Mouse (Mus musculus): ENCODE results near the gene Thra. TPM values are rescaled to one million over a fixed set of nuclear protein-coding genes. Genes with fewer than 3 reads are reported as not detected.

The Thra gene
- polyA plus RNA-seq, 2 experiments = 55.9 to 157 TPM

- DNase-seq (ENCODE audit: low spot score) = peak; percentile 3
- WGBS = 1% methylated on average over 17 of the region's 17 CpGs
- H3K36me3 ChIP-seq (ENCODE audit: control insufficient read depth, insufficient read depth, low read length) = no peaks in the 10 kb centered on the region
- ATAC-seq (ENCODE audit: low FRiP score, low read depth) = 0 out of 2 replicates have a peak, but pooled peaks have one; percentile 8
- peak overlapping the region; percentile 88 for H3K9ac ChIP-seq (ENCODE audit: low read depth, low read length, severe bottlenecking)
- no peak for TF ChIP-seq POLR2A (IDR thresholded peaks at IDR 0.05; ENCODE audit: borderline replicate concordance, extremely low read depth, insufficient read depth, insufficient read length)
- peak overlapping the region; percentile 91 for H3K4me3 ChIP-seq (replicated peaks; ENCODE audit: low read length)
- H3K27ac ChIP-seq (replicated peaks; ENCODE audit: low read depth, low read length) = peak overlapping the region; percentile 81
- peaks cover 45% of the 10 kb centered on the region for H3K4me1 ChIP-seq (ENCODE audit: control insufficient read depth, insufficient read depth, low read length)
- no peaks in the 10 kb centered on the region for H3K27me3 ChIP-seq (ENCODE audit: control insufficient read depth, insufficient read depth, low read length)
- H3K9me3 ChIP-seq (ENCODE audit: control insufficient read depth, low read length) = no peaks in the 10 kb centered on the region
- peak overlapping the region; percentile 71 for H3K4me2 ChIP-seq (replicated peaks; ENCODE audit: low read depth, low read length, severe bottlenecking)
These were observed 698 bp downstream of the Thra start for GRCm38 (mm10) chr11:98741051-98741620.

GRCm38 (mm10) chr11:98741622-98742396 lies 1.4 kb downstream of the Thra start:
- Histone ChIP-seq H3K36me3 (ENCODE audit: control insufficient read depth, insufficient read depth, low read length) (no peaks in the 10 kb centered on the region), H3K4me2 (replicated peaks; ENCODE audit: low read depth, low read length, severe bottlenecking) (peak overlapping the region; percentile 71), H3K9ac (ENCODE audit: low read depth, low read length, severe bottlenecking) (peak overlapping the region; percentile 88), H3K27me3 (ENCODE audit: control insufficient read depth, insufficient read depth, low read length) (no peaks in the 10 kb centered on the region), H3K9me3 (ENCODE audit: control insufficient read depth, low read length) (no peaks in the 10 kb centered on the region), H3K4me3 (replicated peaks; ENCODE audit: low read length) (peak overlapping the region; percentile 91), H3K27ac (replicated peaks; ENCODE audit: low read depth, low read length) (peak overlapping the region; percentile 81), H3K4me1 (ENCODE audit: control insufficient read depth, insufficient read depth, low read length) (peaks cover 52% of the 10 kb centered on the region)
- WGBS = under 1% methylated on average over 58 of the region's 86 CpGs
- TF ChIP-seq POLR2A (IDR thresholded peaks at IDR 0.05; ENCODE audit: borderline replicate concordance, extremely low read depth, insufficient read depth, insufficient read length) = no peak
- DNase-seq (ENCODE audit: low spot score) (peak; percentile 79), ATAC-seq (ENCODE audit: low FRiP score, low read depth) (peak; percentile 86)

- DNase-seq (ENCODE audit: low spot score) (no peak), ATAC-seq (ENCODE audit: low FRiP score, low read depth) (0 out of 2 replicates have a peak, but pooled peaks have one; percentile 5)
- Histone ChIP-seq H3K4me2 (replicated peaks; ENCODE audit: low read depth, low read length, severe bottlenecking) (peak overlapping the region; percentile 71), H3K4me3 (replicated peaks; ENCODE audit: low read length) (peak overlapping the region; percentile 91), H3K27me3 (ENCODE audit: control insufficient read depth, insufficient read depth, low read length) (no peaks in the 10 kb centered on the region), H3K4me1 (ENCODE audit: control insufficient read depth, insufficient read depth, low read length) (peaks cover 58% of the 10 kb centered on the region), H3K27ac (replicated peaks; ENCODE audit: low read depth, low read length) (peak overlapping the region; percentile 81), H3K36me3 (ENCODE audit: control insufficient read depth, insufficient read depth, low read length) (no peaks in the 10 kb centered on the region), H3K9ac (ENCODE audit: low read depth, low read length, severe bottlenecking) (peak overlapping the region; percentile 88), H3K9me3 (ENCODE audit: control insufficient read depth, low read length) (no peaks in the 10 kb centered on the region)
- WGBS = 9% methylated on average over 17 of the region's 21 CpGs
- no peak for TF ChIP-seq POLR2A (IDR thresholded peaks at IDR 0.05; ENCODE audit: borderline replicate concordance, extremely low read depth, insufficient read depth, insufficient read length)
These were observed 2.2 kb downstream of the Thra start for GRCm38 (mm10) chr11:98742397-98743291.

- DNase-seq (ENCODE audit: low spot score) (no peak), ATAC-seq (ENCODE audit: low FRiP score, low read depth) (no peak)
- 6% methylated on average over 9 of the region's 9 CpGs for WGBS
- Histone ChIP-seq H3K4me3 (replicated peaks; ENCODE audit: low read length) (peak overlapping the region; percentile 91), H3K27me3 (ENCODE audit: control insufficient read depth, insufficient read depth, low read length) (no peaks in the 10 kb centered on the region), H3K36me3 (ENCODE audit: control insufficient read depth, insufficient read depth, low read length) (no peaks in the 10 kb centered on the region), H3K4me2 (replicated peaks; ENCODE audit: low read depth, low read length, severe bottlenecking) (peak overlapping the region; percentile 71), H3K4me1 (ENCODE audit: control insufficient read depth, insufficient read depth, low read length) (peaks cover 70% of the 10 kb centered on the region), H3K9ac (ENCODE audit: low read depth, low read length, severe bottlenecking) (no peak overlapping the region), H3K27ac (replicated peaks; ENCODE audit: low read depth, low read length) (0 out of 2 replicates have a peak overlapping the region, but pooled peaks have one; percentile 48), H3K9me3 (ENCODE audit: control insufficient read depth, low read length) (no peaks in the 10 kb centered on the region)
- no peak for TF ChIP-seq POLR2A (IDR thresholded peaks at IDR 0.05; ENCODE audit: borderline replicate concordance, extremely low read depth, insufficient read depth, insufficient read length)
These were observed 3.4 kb downstream of the Thra start for GRCm38 (mm10) chr11:98743655-98744345.

Data from limb, embryonic 14.5 days (tissue).